Mouse (Mus musculus) heart, postnatal 36 days (tissue): ENCODE data around the gene Tekt4. TPM values are rescaled to one million over a fixed set of nuclear protein-coding genes. Genes with fewer than 3 reads are reported as not detected.

ENCODE experiments used
- total RNA-seq, 2 experiments: library from RNA; stranded (reverse); gene quantifications; 2 replicates each; pipeline ENCODE4 v1.2.3; 2021

Gene Tekt4
- total RNA-seq, 2 experiments from 2014 or later: 0.47 TPM; not detected in 1

Other genes starting within 250 kb of the Tekt4 start
- 10 to 100 TPM; 13.9 TPM for gene Gnptg, start 214.5 kb upstream of the Tekt4 start, total RNA-seq
- 10 to 100 TPM in 1 of 2 experiments, 1 to 10 TPM in 1; 8.6 to 11.0 TPM for gene Tsr3, start 214.4 kb upstream of the Tekt4 start, total RNA-seq
- gene Baiap3, start 198.3 kb upstream of the Tekt4 start, total RNA-seq: under 1 TPM; 0.42 to 0.43 TPM
- gene Ube2i, start 180.0 kb upstream of the Tekt4 start, total RNA-seq: 10 to 100 TPM; 84.3 to 95.1 TPM
- gene Prss34, start 156.2 kb upstream of the Tekt4 start, total RNA-seq: under 1 TPM; 0.22 to 0.25 TPM
- gene Prss28, start 146.0 kb upstream of the Tekt4 start, total RNA-seq: not detected
- not detected for gene Prss29, start 136.0 kb upstream of the Tekt4 start, total RNA-seq
- gene Tpsab1, start 109.1 kb upstream of the Tekt4 start, total RNA-seq: under 1 TPM; 0.70 to 0.86 TPM
- gene Tpsb2, start 88.3 kb upstream of the Tekt4 start, total RNA-seq: 1 to 10 TPM; 1.8 to 2.2 TPM
- gene Tpsg1, start 85.3 kb upstream of the Tekt4 start, total RNA-seq: under 1 TPM in 1 of 2 experiments, not detected in 1; 0.30 TPM
- gene Cacna1h, start 20.8 kb upstream of the Tekt4 start, total RNA-seq: 1 to 10 TPM; 5.4 to 6.5 TPM
- not detected for gene Sstr5, start 42.7 kb downstream of the Tekt4 start, total RNA-seq
- gene Sox8, start 116.1 kb downstream of the Tekt4 start, total RNA-seq: under 1 TPM; 0.33 to 0.49 TPM
- gene Lmf1, start 124.5 kb downstream of the Tekt4 start, total RNA-seq: 10 to 100 TPM; 27.4 to 33.8 TPM